Mouse (Mus musculus): ENCODE data around the gene Cst9. TPM values are rescaled to one million over a fixed set of nuclear protein-coding genes. Genes with fewer than 3 reads are reported as not detected.

Cst9 gene
- polyA plus RNA-seq, 1 experiment from 2014 or later = 4.5 TPM

DNA sequence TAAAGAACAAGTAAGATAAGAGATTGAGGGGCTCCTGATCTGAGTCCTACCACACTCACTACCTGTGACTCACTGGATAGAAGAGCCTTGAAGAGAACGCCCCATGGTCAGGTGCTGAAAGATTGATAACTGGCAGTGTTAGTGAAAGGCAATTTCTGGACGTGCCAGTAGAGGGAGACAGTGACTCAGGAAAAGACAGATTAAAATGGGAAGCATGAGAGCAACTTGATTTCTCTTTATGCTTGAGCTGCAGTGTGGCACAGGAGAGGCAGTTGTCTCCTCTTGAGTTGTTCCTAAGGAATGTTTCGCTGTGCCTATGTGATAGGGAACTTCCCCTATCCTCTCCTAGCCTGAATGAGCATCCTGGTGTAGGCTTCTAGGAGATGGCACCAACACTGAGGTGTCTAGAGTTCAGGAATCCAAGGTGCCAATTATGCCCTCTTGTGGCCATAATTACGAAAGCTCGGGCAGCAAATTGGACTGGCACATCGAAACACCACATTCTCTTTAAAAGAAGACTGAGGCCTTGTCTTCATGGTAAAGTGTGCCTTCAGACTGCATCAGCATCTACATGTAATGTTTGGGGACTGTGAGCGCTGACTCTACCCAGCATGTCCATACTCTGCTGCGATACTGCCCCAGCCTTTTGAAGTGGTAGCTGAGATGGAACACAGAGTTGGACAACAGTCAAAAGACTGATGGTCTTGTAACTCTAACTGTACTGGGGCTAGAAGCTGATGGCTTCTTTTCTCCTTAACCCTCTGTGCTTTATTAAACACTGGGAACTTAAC lies 16.4 kb downstream of the Cst9 start:
- no peaks in the 10 kb centered on the region for H3K27me3 ChIP-seq (ENCODE audit: control insufficient read depth, insufficient read depth, low read length)
- no peaks in the 10 kb centered on the region for H3K4me1 ChIP-seq (ENCODE audit: control insufficient read depth, insufficient read depth, low read length)
- ATAC-seq (replicated peaks; ENCODE audit: extremely low read depth, insufficient read depth, low FRiP score) = peak; percentile 45; the same call in 1 of the 2 replicates
- H3K4me3 ChIP-seq (ENCODE audit: low read length) = no peak overlapping the region
- H3K27ac ChIP-seq (ENCODE audit: low read length) = no peak overlapping the region
- 41% methylated on average over 8 of the region's 8 CpGs for WGBS
- no peaks in the 10 kb centered on the region for H3K36me3 ChIP-seq (ENCODE audit: control insufficient read depth, insufficient read depth)
- H3K4me2 ChIP-seq (ENCODE audit: low read depth, low read length) = peak overlapping the region; percentile 31; the same call in 1 of the 2 replicates
- H3K9ac ChIP-seq (ENCODE audit: low read length) = no peak overlapping the region
- no peaks in the 10 kb centered on the region; the same call in 1 of the 2 replicates for H3K9me3 ChIP-seq (replicated peaks; ENCODE audit: control insufficient read depth, low read length)

GRCm38 (mm10) chr2:148856630-148857400 lies 21.9 kb downstream of the Cst9 start:
- H3K4me2 ChIP-seq (ENCODE audit: low read depth, low read length) = peak overlapping the region; percentile 33
- 34% methylated on average over 8 of the region's 8 CpGs for WGBS
- H3K27ac ChIP-seq (ENCODE audit: low read length) = peak overlapping the region; percentile 64
- ATAC-seq (replicated peaks; ENCODE audit: extremely low read depth, insufficient read depth, low FRiP score) = no peak
- no peaks in the 10 kb centered on the region for H3K27me3 ChIP-seq (ENCODE audit: control insufficient read depth, insufficient read depth, low read length)
- H3K4me3 ChIP-seq (ENCODE audit: low read length) = no peak overlapping the region
- H3K4me1 ChIP-seq (ENCODE audit: control insufficient read depth, insufficient read depth, low read length) = peaks cover 12% of the 10 kb centered on the region
- H3K9ac ChIP-seq (ENCODE audit: low read length) = 0 out of 2 replicates have a peak overlapping the region, but pooled peaks have one; percentile 16
- H3K36me3 ChIP-seq (ENCODE audit: control insufficient read depth, insufficient read depth) = no peaks in the 10 kb centered on the region
- H3K9me3 ChIP-seq (replicated peaks; ENCODE audit: control insufficient read depth, low read length) = no peaks in the 10 kb centered on the region; the same call in 1 of the 2 replicates

- no peaks in the 10 kb centered on the region; the same call in 1 of the 2 replicates for H3K9me3 ChIP-seq (replicated peaks; ENCODE audit: control insufficient read depth, low read length)
- no peak overlapping the region for H3K4me2 ChIP-seq (ENCODE audit: low read depth, low read length)
- ATAC-seq (replicated peaks; ENCODE audit: extremely low read depth, insufficient read depth, low FRiP score) = no peak
- peaks cover 12% of the 10 kb centered on the region for H3K4me1 ChIP-seq (ENCODE audit: control insufficient read depth, insufficient read depth, low read length)
- H3K9ac ChIP-seq (ENCODE audit: low read length) = no peak overlapping the region
- H3K27me3 ChIP-seq (ENCODE audit: control insufficient read depth, insufficient read depth, low read length) = no peaks in the 10 kb centered on the region
- H3K36me3 ChIP-seq (ENCODE audit: control insufficient read depth, insufficient read depth) = no peaks in the 10 kb centered on the region
- 52% methylated on average over 4 of the region's 4 CpGs for WGBS
- no peak overlapping the region for H3K4me3 ChIP-seq (ENCODE audit: low read length)
- H3K27ac ChIP-seq (ENCODE audit: low read length) = no peak overlapping the region
These were observed 22.6 kb downstream of the Cst9 start for GRCm38 (mm10) chr2:148857506-148857905.

- no peaks in the 10 kb centered on the region for H3K9me3 ChIP-seq (replicated peaks; ENCODE audit: control insufficient read depth, low read length)
- H3K27ac ChIP-seq (ENCODE audit: low read length) = no peak overlapping the region
- no peak overlapping the region for H3K9ac ChIP-seq (ENCODE audit: low read length)
- H3K4me3 ChIP-seq (ENCODE audit: low read length) = no peak overlapping the region
- no peaks in the 10 kb centered on the region for H3K27me3 ChIP-seq (ENCODE audit: control insufficient read depth, insufficient read depth, low read length)
- ATAC-seq (replicated peaks; ENCODE audit: extremely low read depth, insufficient read depth, low FRiP score) = no peak
- no peak overlapping the region for H3K4me2 ChIP-seq (ENCODE audit: low read depth, low read length)
- 76% methylated on average over 4 of the region's 4 CpGs for WGBS
- H3K4me1 ChIP-seq (ENCODE audit: control insufficient read depth, insufficient read depth, low read length) = peaks cover 24% of the 10 kb centered on the region
- H3K36me3 ChIP-seq (ENCODE audit: control insufficient read depth, insufficient read depth) = no peaks in the 10 kb centered on the region
These were observed 26.0 kb downstream of the Cst9 start for GRCm38 (mm10) chr2:148860993-148861392.

- Histone ChIP-seq H3K9me3 (replicated peaks; ENCODE audit: control insufficient read depth, low read length) (no peaks in the 10 kb centered on the region), H3K36me3 (ENCODE audit: control insufficient read depth, insufficient read depth) (no peaks in the 10 kb centered on the region), H3K4me1 (ENCODE audit: control insufficient read depth, insufficient read depth, low read length) (peaks cover 20% of the 10 kb centered on the region), H3K27me3 (ENCODE audit: control insufficient read depth, insufficient read depth, low read length) (no peaks in the 10 kb centered on the region), H3K4me3 (ENCODE audit: low read length) (no peak overlapping the region), H3K4me2 (ENCODE audit: low read depth, low read length) (no peak overlapping the region), H3K27ac (ENCODE audit: low read length) (no peak overlapping the region), H3K9ac (ENCODE audit: low read length) (no peak overlapping the region)
- ATAC-seq (replicated peaks; ENCODE audit: extremely low read depth, insufficient read depth, low FRiP score) = no peak
These were observed 26.7 kb downstream of the Cst9 start for GRCm38 (mm10) chr2:148861693-148862092.

GRCm38 (mm10) chr2:148864966-148865365 lies 30.0 kb downstream of the Cst9 start, which contains the start of gene 9230104L09Rik:
Gene 9230104L09Rik, minus strand, starts transcription at chr2:148865038.
- H3K9me3 ChIP-seq (replicated peaks; ENCODE audit: control insufficient read depth, low read length) = no peaks in the 10 kb centered on the region
- H3K4me3 ChIP-seq (ENCODE audit: low read length) = no peak within 1 kb of the TSS
- no peak within 1 kb of the TSS for H3K9ac ChIP-seq (ENCODE audit: low read length)
- no peaks in the 10 kb centered on the region for H3K36me3 ChIP-seq (ENCODE audit: control insufficient read depth, insufficient read depth)
- no peaks in the 10 kb centered on the region for H3K27me3 ChIP-seq (ENCODE audit: control insufficient read depth, insufficient read depth, low read length)
- peak within 1 kb of the TSS; percentile 26; the same call in 1 of the 2 replicates for H3K4me2 ChIP-seq (ENCODE audit: low read depth, low read length)
- peak within 1 kb of the TSS; percentile 85 for H3K27ac ChIP-seq (ENCODE audit: low read length)
- H3K4me1 ChIP-seq (ENCODE audit: control insufficient read depth, insufficient read depth, low read length) = peaks cover 14% of the 10 kb centered on the region
- WGBS = 19% methylated on average over 2 of the region's 2 CpGs
- ATAC-seq (replicated peaks; ENCODE audit: extremely low read depth, insufficient read depth, low FRiP score) = peak; percentile 89

DNA sequence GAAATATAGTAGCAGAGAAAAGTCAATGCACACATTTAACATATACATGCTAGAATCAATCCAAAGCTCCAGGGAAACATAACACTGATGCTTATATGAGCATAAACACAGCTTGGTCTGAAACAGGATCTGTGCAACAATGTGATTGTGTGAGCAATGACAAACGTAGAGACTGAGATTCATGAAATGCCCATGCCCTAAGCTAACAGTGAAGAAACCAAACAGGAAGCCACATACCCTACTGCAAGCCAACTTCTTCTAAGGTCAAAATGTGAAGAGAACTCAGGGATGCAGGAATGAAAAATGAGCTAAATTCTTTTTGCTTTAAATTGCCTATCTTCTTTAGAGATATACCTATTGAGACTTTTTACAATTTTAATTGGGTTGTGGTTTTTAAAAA lies 34.0 kb downstream of the Cst9 start:
- no peaks in the 10 kb centered on the region for H3K27me3 ChIP-seq (ENCODE audit: control insufficient read depth, insufficient read depth, low read length)
- peaks cover 29% of the 10 kb centered on the region for H3K4me1 ChIP-seq (ENCODE audit: control insufficient read depth, insufficient read depth, low read length)
- H3K4me2 ChIP-seq (ENCODE audit: low read depth, low read length) = no peak overlapping the region
- H3K9me3 ChIP-seq (replicated peaks; ENCODE audit: control insufficient read depth, low read length) = no peaks in the 10 kb centered on the region
- WGBS = 57% methylated on average over 1 of the region's 1 CpGs
- ATAC-seq (replicated peaks; ENCODE audit: extremely low read depth, insufficient read depth, low FRiP score) = no peak
- peaks cover 17% of the 10 kb centered on the region for H3K36me3 ChIP-seq (ENCODE audit: control insufficient read depth, insufficient read depth)
- H3K27ac ChIP-seq (ENCODE audit: low read length) = no peak overlapping the region
- no peak overlapping the region for H3K9ac ChIP-seq (ENCODE audit: low read length)
- no peak overlapping the region for H3K4me3 ChIP-seq (ENCODE audit: low read length)

- no peaks in the 10 kb centered on the region for H3K9me3 ChIP-seq (replicated peaks; ENCODE audit: control insufficient read depth, low read length)
- no peak for ATAC-seq (replicated peaks; ENCODE audit: extremely low read depth, insufficient read depth, low FRiP score)
- H3K4me3 ChIP-seq (ENCODE audit: low read length) = no peak overlapping the region
- no peaks in the 10 kb centered on the region for H3K27me3 ChIP-seq (ENCODE audit: control insufficient read depth, insufficient read depth, low read length)
- H3K4me1 ChIP-seq (ENCODE audit: control insufficient read depth, insufficient read depth, low read length) = peaks cover 24% of the 10 kb centered on the region
- no peak overlapping the region for H3K9ac ChIP-seq (ENCODE audit: low read length)
- H3K27ac ChIP-seq (ENCODE audit: low read length) = no peak overlapping the region
- H3K36me3 ChIP-seq (ENCODE audit: control insufficient read depth, insufficient read depth) = peaks cover 17% of the 10 kb centered on the region
- no peak overlapping the region for H3K4me2 ChIP-seq (ENCODE audit: low read depth, low read length)
- 78% methylated on average over 3 of the region's 3 CpGs for WGBS
These were observed 35.6 kb downstream of the Cst9 start for GRCm38 (mm10) chr2:148870526-148870925.

GRCm38 (mm10) chr2:148872860-148873259 lies 37.9 kb downstream of the Cst9 start:
- H3K9ac ChIP-seq (ENCODE audit: low read length) = peak overlapping the region; percentile 92
- WGBS = 31% methylated on average over 4 of the region's 4 CpGs
- H3K36me3 ChIP-seq (ENCODE audit: control insufficient read depth, insufficient read depth) = peaks cover 17% of the 10 kb centered on the region
- peak overlapping the region; percentile 95 for H3K27ac ChIP-seq (ENCODE audit: low read length)
- no peaks in the 10 kb centered on the region for H3K27me3 ChIP-seq (ENCODE audit: control insufficient read depth, insufficient read depth, low read length)
- peaks cover 40% of the 10 kb centered on the region for H3K4me1 ChIP-seq (ENCODE audit: control insufficient read depth, insufficient read depth, low read length)
- peak overlapping the region; percentile 89 for H3K4me2 ChIP-seq (ENCODE audit: low read depth, low read length)
- H3K9me3 ChIP-seq (replicated peaks; ENCODE audit: control insufficient read depth, low read length) = no peaks in the 10 kb centered on the region
- peak overlapping the region; percentile 90 for H3K4me3 ChIP-seq (ENCODE audit: low read length)
- ATAC-seq (replicated peaks; ENCODE audit: extremely low read depth, insufficient read depth, low FRiP score) = no peak

All from heart, embryonic 16.5 days (tissue).